Mouse (Mus musculus) liver, embryonic 15.5 days (tissue): Measurements from ENCODE around the gene Pex10. TPM values are rescaled to one million over a fixed set of nuclear protein-coding genes. Genes with fewer than 3 reads are reported as not detected.

Experiments used
- ATAC-seq: fragments of 200-750 bp; cut with Nextera tagmentation; 2 replicates; pipeline ENCODE4 v1.8.0; 2017; ENCODE audit warnings: moderate number of reproducible peaks, mild to moderate bottlenecking, moderate library complexity; ENCODE audit not compliant: insufficient read depth
- H3K27ac ChIP-seq: fragments of 300-500 bp; sonication (generic); replicated peaks from 2 replicates; pipeline ENCODE4 v1.5.1; 2015; ENCODE audit warnings: mild to moderate bottlenecking, inconsistent platforms
- H3K27me3 ChIP-seq: fragments of 300-500 bp; sonication (generic); 2 replicates; pipeline ENCODE4 v1.6.1; 2015; ENCODE audit warnings: mild to moderate bottlenecking, inconsistent platforms
- H3K36me3 ChIP-seq: fragments of 300-500 bp; sonication (generic); replicated peaks from 2 replicates; pipeline ENCODE4 v1.6.1; 2015; ENCODE audit warnings: moderate library complexity, mild to moderate bottlenecking, inconsistent platforms
- H3K4me1 ChIP-seq: fragments of 300-500 bp; sonication (generic); replicated peaks from 2 replicates; pipeline ENCODE4 v1.6.1; 2015; ENCODE audit warnings: inconsistent platforms
- H3K4me2 ChIP-seq: fragments of 300-500 bp; sonication (generic); 2 replicates; pipeline ENCODE4 v1.6.1; 2015; ENCODE audit warnings: moderate library complexity, mild to moderate bottlenecking, inconsistent platforms
- H3K4me3 ChIP-seq: fragments of 300-500 bp; sonication (generic); replicated peaks from 2 replicates; pipeline ENCODE4 v1.5.1; 2015; ENCODE audit warnings: mild to moderate bottlenecking, inconsistent platforms
- H3K9ac ChIP-seq: fragments of 300-500 bp; sonication (generic); 2 replicates; pipeline ENCODE4 v1.6.1; 2015; ENCODE audit warnings: moderate library complexity, mild to moderate bottlenecking, inconsistent platforms
- H3K9me3 ChIP-seq: fragments of 300-500 bp; sonication (generic); replicated peaks from 2 replicates; pipeline ENCODE4 v1.6.1; 2016; ENCODE audit warnings: inconsistent platforms
- WGBS: fragments of 180-500 bp; shearing (Covaris S2); methylation state at CpG from one replicate; pipeline ENCODE4 v1.1.7; 2015; ENCODE audit warnings: mixed read lengths; ENCODE audit not compliant: insufficient replicate concordance; 5-methylcytosine and 5-hydroxymethylcytosine counted together
- polyA plus RNA-seq: library from polyadenylated mRNA; unstranded; fragments of >200 nt; fragmentation: Nextera tagmentation; extraction: Ambion mirVana; gene quantifications from 2 replicates; pipeline ENCODE4 v1.2.1, GENCODE M21; 2015

Gene Pex10
- polyA plus RNA-seq, 1 experiment from 2014 or later: 7.5 TPM

DNA sequence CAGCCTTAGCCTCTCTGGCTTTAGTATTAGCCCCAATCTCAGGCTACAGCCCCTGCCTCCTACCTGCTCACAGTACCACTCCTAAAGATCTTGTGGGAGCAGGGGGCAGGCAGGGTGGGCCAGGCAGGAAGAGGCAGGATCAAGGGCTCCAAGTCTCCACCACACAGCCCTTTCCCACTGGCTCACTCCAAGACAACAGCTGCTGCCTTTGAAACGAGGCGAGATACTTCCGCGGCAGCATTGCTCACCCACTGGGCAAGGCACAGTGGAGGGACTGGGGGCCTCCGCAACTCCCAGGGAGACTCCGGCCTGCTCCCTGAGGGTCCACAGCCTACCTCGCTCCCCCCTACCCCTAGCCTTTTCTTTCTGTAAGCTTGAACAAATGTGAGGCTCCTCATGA lies 32.6 kb upstream of the Pex10 start:
- 37% methylated on average over 7 of the region's 7 CpGs for WGBS
- no peaks in the 10 kb centered on the region for H3K9me3 ChIP-seq
- no peak for ATAC-seq

DNA sequence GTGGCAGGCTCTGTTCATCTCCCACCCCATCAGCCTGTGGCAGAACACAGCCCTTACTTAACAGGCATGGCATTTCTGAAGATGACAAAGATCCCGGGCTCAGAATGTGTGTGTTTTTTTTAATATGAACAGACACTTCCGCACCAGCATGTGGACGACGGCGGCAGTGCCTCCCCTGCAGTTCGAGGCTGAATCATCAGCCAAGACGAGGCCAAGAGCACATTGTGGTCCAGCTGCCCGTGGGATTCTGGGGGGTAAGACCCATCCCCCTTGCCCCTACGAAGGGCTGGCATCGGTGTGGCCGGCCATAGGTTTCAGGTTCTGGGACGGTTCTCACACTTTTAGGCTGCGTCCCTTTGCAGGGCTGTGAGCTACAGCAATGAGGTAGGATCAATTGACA lies 32.0 kb upstream of the Pex10 start:
- no peak for ATAC-seq

More for the DNA sequence above, 32.6 kb upstream of the Pex10 start:
- Histone ChIP-seq H3K9ac (no peak overlapping the region), H3K27me3 (peaks cover 55% of the 10 kb centered on the region), H3K4me1 (no peaks in the 10 kb centered on the region), H3K27ac (no peak overlapping the region), H3K4me3 (no peak overlapping the region), H3K4me2 (no peak overlapping the region), H3K36me3 (no peaks in the 10 kb centered on the region)

DNA sequence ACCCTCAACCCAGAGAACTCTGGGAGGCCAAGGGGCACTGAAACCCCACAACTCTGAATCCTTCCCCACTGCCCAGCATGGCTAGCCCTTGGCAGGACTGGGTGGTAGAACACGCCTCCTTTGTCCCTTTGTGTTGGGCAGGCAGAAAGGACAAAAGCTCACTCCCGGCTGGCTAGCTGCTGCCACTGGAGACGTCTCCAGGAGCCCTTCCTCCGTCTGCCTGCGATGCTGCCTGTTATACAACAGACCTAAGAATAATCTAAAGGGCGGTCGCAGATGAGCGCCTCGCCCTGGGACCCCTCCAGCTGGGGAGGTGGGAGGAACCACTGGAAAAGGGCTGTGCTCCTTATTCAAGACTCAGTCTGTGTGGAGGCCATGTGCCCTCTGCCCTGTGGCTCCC lies 26.6 kb upstream of the Pex10 start:
- 46% methylated on average over 9 of the region's 9 CpGs for WGBS
- no peaks in the 10 kb centered on the region for H3K36me3 ChIP-seq
- H3K27me3 ChIP-seq: peaks cover 73% of the 10 kb centered on the region
- H3K4me3 ChIP-seq: no peak overlapping the region
- H3K27ac ChIP-seq: no peak overlapping the region
- no peak overlapping the region for H3K4me2 ChIP-seq
- H3K9ac ChIP-seq: no peak overlapping the region
- ATAC-seq: no peak
- no peaks in the 10 kb centered on the region for H3K9me3 ChIP-seq
- no peaks in the 10 kb centered on the region for H3K4me1 ChIP-seq

More for the DNA sequence above, 32.0 kb upstream of the Pex10 start:
- no peak overlapping the region for H3K4me3 ChIP-seq
- no peaks in the 10 kb centered on the region for H3K4me1 ChIP-seq
- 55% methylated on average over 13 of the region's 13 CpGs for WGBS
- H3K9me3 ChIP-seq: no peaks in the 10 kb centered on the region
- no peaks in the 10 kb centered on the region for H3K36me3 ChIP-seq
- H3K9ac ChIP-seq: no peak overlapping the region
- H3K27me3 ChIP-seq: peaks cover 60% of the 10 kb centered on the region
- H3K4me2 ChIP-seq: no peak overlapping the region
- H3K27ac ChIP-seq: no peak overlapping the region

DNA sequence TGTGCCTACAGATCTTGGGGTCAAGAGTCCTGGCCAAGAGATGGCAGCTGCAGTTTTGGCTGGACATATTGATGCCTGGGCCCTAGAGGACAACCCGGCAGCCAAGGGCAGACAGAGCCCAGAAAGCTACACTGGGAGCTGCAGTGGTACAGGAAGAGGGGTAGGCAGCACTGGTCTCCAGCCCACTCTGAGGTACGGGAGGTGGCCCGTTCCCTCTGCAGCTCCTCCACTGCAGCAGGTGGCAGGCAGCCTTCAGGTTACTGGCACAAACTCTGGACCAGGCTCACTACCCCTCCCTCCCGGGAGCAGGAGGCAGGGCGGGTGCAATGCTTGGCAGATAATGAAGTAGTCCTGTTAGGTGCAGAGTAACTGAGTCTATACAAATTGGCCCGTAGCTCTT lies 26.1 kb upstream of the Pex10 start:
- Histone ChIP-seq H3K4me3 (no peak overlapping the region), H3K9ac (no peak overlapping the region), H3K9me3 (no peaks in the 10 kb centered on the region), H3K27ac (no peak overlapping the region), H3K36me3 (no peaks in the 10 kb centered on the region), H3K27me3 (peaks cover 76% of the 10 kb centered on the region), H3K4me1 (no peaks in the 10 kb centered on the region), H3K4me2 (no peak overlapping the region)
- 63% methylated on average over 6 of the region's 6 CpGs for WGBS
- ATAC-seq: no peak

DNA sequence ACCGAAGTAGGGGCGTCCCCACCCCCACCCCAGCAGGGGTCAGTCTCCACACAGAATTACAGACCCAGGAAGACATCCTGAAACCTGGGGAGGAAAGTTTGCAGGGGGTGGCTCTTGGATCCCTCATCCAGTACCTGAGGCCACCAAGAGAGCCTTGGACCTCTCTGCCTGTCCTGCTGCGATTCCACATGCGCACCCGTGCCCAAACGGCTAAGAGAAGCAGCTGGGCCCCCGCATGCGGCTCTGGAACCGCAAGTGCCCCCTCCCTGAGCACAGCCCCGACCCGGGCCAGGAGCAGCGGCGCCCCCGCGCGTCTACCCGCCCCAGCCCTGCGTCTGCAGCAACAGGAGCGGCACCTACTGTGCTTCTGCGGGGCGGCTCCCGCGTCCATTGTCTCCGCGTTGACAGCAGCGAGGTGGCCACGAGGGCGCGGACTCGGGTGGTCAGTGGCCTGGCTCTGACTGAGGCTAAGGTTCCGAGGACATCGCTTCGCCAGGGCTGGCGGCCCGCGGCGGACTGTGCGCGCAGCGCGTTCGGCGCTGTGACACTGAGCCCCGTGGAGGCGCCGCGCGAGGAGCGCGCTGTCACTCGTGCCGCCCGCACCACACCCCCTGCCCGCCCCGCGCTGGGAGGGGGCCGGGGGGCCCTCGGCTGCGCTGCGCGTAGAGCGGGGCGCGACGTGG lies 24.1 kb upstream of the Pex10 start:
- no peak overlapping the region for H3K4me3 ChIP-seq
- no peaks in the 10 kb centered on the region for H3K36me3 ChIP-seq
- H3K9me3 ChIP-seq: no peaks in the 10 kb centered on the region

DNA sequence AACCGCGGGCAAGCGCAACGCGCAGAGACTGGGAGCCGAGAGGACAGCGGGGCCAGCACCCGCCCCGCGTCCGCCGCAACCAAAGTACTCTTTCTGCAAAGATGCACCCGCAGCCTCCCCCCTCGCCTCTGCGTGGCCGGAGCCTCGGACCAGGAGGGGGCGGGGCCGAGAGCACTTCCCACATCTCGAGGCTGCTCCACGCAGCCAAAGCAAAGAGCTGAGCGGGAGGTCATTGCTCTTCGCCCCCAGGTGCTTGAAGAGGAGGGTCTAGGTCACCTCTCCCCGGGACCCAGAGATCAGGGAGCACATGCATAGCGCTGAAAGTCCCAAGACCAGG lies 23.6 kb upstream of the Pex10 start:
- no peaks in the 10 kb centered on the region for H3K9me3 ChIP-seq
- H3K36me3 ChIP-seq: no peaks in the 10 kb centered on the region
- no peak overlapping the region for H3K27ac ChIP-seq
- H3K4me1 ChIP-seq: no peaks in the 10 kb centered on the region
- no peak overlapping the region for H3K9ac ChIP-seq
- 3% methylated on average over 25 of the region's 25 CpGs for WGBS
- no peak overlapping the region for H3K4me2 ChIP-seq
- H3K4me3 ChIP-seq: no peak overlapping the region
- ATAC-seq: no peak
- H3K27me3 ChIP-seq: peaks cover 74% of the 10 kb centered on the region

More for the DNA sequence above, 24.1 kb upstream of the Pex10 start:
- no peak overlapping the region for H3K4me2 ChIP-seq
- H3K27ac ChIP-seq: no peak overlapping the region
- no peak for ATAC-seq
- peaks cover 72% of the 10 kb centered on the region for H3K27me3 ChIP-seq
- WGBS: 3% methylated on average over 65 of the region's 65 CpGs
- H3K9ac ChIP-seq: no peak overlapping the region
- H3K4me1 ChIP-seq: no peaks in the 10 kb centered on the region

DNA sequence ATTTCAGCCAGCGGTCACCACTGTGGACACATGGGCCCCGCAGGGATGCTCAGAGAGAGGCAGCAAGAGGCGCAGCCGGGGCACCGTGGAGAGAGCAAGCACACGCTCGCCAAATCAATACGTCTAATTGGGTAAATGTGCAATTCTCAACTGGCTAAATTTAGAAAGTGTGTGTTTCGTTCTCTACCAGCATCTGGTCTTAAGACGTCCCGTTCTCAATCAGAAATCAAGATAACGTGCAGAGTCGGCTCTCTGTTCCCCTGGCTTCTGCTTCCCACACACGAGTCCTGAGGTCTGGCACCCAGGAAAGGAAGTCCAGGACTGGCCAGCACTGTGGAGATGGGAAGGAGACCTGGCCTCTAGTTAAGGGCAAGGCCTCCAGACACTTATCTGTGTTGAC lies 20.2 kb upstream of the Pex10 start:
- Histone ChIP-seq H3K36me3 (no peaks in the 10 kb centered on the region), H3K9ac (no peak overlapping the region), H3K27ac (no peak overlapping the region), H3K27me3 (peaks cover 52% of the 10 kb centered on the region), H3K4me1 (no peaks in the 10 kb centered on the region), H3K4me3 (no peak overlapping the region), H3K9me3 (no peaks in the 10 kb centered on the region), H3K4me2 (no peak overlapping the region)
- 65% methylated on average over 14 of the region's 14 CpGs for WGBS
- no peak for ATAC-seq

DNA sequence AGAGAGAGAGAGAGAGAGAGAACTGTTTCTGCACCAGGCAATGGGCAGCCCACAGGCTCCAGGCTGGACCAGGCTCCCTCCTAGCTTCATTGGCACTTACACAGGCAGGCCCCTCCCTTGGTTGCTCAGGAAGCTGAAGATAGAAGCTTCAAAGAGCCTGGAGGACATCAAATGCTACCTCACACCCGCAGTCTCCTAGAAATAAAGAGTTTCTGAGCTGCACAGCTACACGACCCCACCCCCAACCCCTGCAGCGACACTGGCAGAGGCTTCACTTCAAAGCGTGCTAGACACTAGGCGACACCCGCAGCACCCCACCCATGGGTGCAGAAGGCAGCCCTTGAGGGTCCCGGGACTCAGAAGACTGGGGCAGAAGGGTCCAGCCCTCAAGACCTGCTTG lies 16.7 kb upstream of the Pex10 start:
- no peak for ATAC-seq
- Histone ChIP-seq H3K4me3 (no peak overlapping the region), H3K27ac (no peak overlapping the region), H3K4me2 (no peak overlapping the region), H3K36me3 (no peaks in the 10 kb centered on the region), H3K4me1 (no peaks in the 10 kb centered on the region), H3K27me3 (peaks cover 31% of the 10 kb centered on the region), H3K9ac (no peak overlapping the region), H3K9me3 (no peaks in the 10 kb centered on the region)
- WGBS: 58% methylated on average over 7 of the region's 7 CpGs

DNA sequence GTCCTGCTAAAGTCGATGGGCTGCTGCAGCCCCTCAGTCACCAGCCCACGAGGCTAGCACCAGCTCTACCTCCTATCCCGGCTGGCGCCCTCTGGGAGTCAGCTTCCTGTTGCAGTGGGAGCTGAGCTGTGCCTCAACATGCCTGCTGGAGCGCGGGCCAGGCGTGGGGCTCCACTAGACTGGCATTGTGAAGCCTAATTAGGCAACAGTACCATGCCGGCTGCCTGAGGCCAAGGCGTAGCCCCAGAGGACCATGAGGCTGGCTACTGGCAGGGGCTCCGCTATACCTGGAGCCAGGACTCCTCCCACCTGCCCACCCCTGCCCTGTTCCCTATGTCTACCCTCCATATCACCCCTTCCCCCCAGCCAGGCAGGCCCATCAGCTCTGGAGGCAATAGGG lies 10.1 kb upstream of the Pex10 start, which contains the start of gene Plch2:
Plch2 (minus strand) TSS at position 61 of the 400 bp plus-strand sequence.
- Histone ChIP-seq H3K36me3 (no peaks in the 10 kb centered on the region), H3K27me3 (peaks cover 37% of the 10 kb centered on the region), H3K9ac (no peak within 1 kb of the TSS), H3K27ac (no peak within 1 kb of the TSS), H3K4me2 (no peak within 1 kb of the TSS), H3K4me1 (no peaks in the 10 kb centered on the region), H3K9me3 (no peaks in the 10 kb centered on the region), H3K4me3 (no peak within 1 kb of the TSS)
- ATAC-seq: no peak
- 51% methylated on average over 10 of the region's 10 CpGs for WGBS

DNA sequence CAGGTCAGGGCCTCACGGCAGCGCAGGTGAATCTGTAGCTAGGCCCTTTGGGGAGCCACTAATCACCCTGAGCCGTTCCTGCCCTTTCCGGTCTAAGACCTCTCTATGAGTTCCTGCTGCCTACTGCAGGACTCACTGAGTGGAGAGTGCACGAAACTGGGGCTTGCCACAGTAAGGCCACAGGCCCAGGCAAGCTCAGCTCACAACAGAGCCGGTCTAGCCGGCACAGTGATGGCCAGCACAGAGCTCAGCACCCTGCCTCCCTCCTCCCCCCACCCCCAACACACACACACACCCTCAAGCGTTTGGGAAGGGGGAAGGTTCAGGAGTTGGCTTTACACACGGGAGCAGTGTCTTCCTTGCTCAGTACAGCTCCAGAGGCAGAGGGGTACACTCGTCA lies 8.5 kb upstream of the Pex10 start:
- H3K36me3 ChIP-seq: no peaks in the 10 kb centered on the region
- peaks cover 40% of the 10 kb centered on the region for H3K27me3 ChIP-seq
- no peaks in the 10 kb centered on the region for H3K4me1 ChIP-seq
- no peak overlapping the region for H3K9ac ChIP-seq
- H3K4me3 ChIP-seq: no peak overlapping the region
- no peaks in the 10 kb centered on the region for H3K9me3 ChIP-seq
- 39% methylated on average over 10 of the region's 10 CpGs for WGBS
- no peak overlapping the region for H3K4me2 ChIP-seq
- H3K27ac ChIP-seq: no peak overlapping the region
- no peak for ATAC-seq

DNA sequence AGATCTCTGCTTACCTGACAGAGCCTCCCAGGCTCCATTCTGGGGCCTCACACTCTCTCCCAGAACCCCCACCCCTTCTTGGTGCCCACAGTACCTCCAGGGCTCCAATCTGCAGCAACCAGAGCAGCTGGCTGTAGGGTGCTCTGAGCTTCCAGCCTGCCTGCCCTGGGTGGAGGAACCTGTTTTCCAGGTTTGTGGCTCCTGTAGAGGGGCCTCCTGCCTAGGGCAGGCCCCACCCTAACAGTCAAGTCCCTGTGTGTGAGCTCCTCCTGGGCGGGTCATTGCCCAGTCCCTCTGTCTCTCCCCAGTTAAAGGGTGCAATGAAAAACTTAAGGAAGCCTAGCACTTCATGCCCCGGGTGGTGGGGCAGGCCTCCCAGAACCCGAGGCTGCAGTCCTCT lies 2.9 kb upstream of the Pex10 start:
- Histone ChIP-seq H3K9ac (no peak overlapping the region), H3K27ac (no peak overlapping the region), H3K4me3 (no peak overlapping the region), H3K36me3 (peaks cover 11% of the 10 kb centered on the region), H3K27me3 (peaks cover 12% of the 10 kb centered on the region), H3K9me3 (no peaks in the 10 kb centered on the region), H3K4me1 (peaks cover 34% of the 10 kb centered on the region), H3K4me2 (no peak overlapping the region)
- 21% methylated on average over 3 of the region's 3 CpGs for WGBS
- no peak for ATAC-seq

DNA sequence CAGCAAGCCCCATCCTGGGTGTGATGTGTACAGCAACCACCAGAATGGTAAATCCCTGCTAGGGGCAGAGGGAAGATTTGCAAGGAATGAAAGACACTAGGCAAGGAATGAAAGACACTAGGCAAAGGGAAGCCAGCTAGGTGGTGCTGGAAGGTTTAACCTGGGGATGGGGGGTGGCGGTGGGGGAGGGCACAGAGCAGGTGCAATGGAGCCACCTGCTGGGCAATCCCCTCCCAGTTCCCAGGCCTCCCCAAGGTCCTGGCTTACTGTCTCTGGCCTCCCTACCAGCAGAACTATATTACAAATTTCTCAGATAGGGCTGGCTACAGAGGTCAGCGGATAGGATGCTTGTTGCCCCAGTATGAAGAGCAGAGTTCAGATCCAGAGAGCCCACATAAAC lies 2.3 kb upstream of the Pex10 start:
- no peak overlapping the region for H3K4me2 ChIP-seq
- H3K4me3 ChIP-seq: no peak overlapping the region
- 55% methylated on average over 2 of the region's 2 CpGs for WGBS
- H3K27ac ChIP-seq: no peak overlapping the region
- H3K36me3 ChIP-seq: peaks cover 16% of the 10 kb centered on the region
- ATAC-seq: no peak
- no peak overlapping the region for H3K9ac ChIP-seq
- H3K27me3 ChIP-seq: peaks cover 9% of the 10 kb centered on the region
- H3K4me1 ChIP-seq: peaks cover 35% of the 10 kb centered on the region
- no peaks in the 10 kb centered on the region for H3K9me3 ChIP-seq
